Mouse (Mus musculus): Measurements from ENCODE around the gene Tmem223. TPM values are rescaled to one million over a fixed set of nuclear protein-coding genes. Genes with fewer than 3 reads are reported as not detected.

Gene Tmem223
- total RNA-seq, 4 experiments from 2014 or later, result 111 to 137 (median 123) TPM

GRCm38 (mm10) chr19:8745382-8745781 lies 25.4 kb upstream of the Tmem223 start:
- no peak for DNase-seq

- DNase-seq, result no peak
Observed at GRCm38 (mm10) chr19:8747368-8747767, 23.4 kb upstream of the Tmem223 start.

- no peak for DNase-seq
Observed at GRCm38 (mm10) chr19:8755652-8756051, 15.1 kb upstream of the Tmem223 start.

- peak; percentile 86 for DNase-seq
Observed at GRCm38 (mm10) chr19:8756635-8757387, 14.0 kb upstream of the Tmem223 start, which contains the start of gene Nxf1. Nxf1 (plus strand) TSS chr19:8757073.

GRCm38 (mm10) chr19:8757471-8757998 lies 13.3 kb upstream of the Tmem223 start:
- no peak for DNase-seq

- no peak for DNase-seq
Observed at GRCm38 (mm10) chr19:8758899-8759298, 11.9 kb upstream of the Tmem223 start.

- DNase-seq, result no peak
Observed at GRCm38 (mm10) chr19:8760757-8761156, 10.0 kb upstream of the Tmem223 start.

- no peak for DNase-seq
Observed at GRCm38 (mm10) chr19:8763276-8763675, 7.5 kb upstream of the Tmem223 start.

GRCm38 (mm10) chr19:8765562-8765961 lies 5.2 kb upstream of the Tmem223 start:
- no peak for DNase-seq

GRCm38 (mm10) chr19:8772996-8773395 lies 2.2 kb downstream of the Tmem223 start:
- no peak for DNase-seq

DNA sequence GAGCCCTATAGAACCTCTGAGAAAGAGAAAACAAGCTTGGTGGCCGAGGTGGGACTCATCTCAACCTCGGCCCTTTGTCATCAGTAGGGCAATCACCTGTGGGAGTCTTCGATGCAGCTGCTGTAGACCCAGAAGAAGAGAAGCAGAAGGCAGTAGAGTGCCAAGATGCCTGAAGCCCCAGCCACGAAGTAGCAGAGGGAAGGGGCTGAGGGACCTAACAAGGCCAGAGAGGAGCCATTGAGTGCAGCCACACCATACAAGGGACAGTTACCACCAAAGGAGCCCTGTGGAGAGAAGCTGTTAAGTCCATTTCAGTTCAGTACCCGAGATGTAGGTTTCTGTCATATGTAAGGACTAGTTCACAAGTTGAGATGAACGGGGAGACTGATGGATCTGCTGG lies 2.6 kb downstream of the Tmem223 start:
- DNase-seq, result no peak

GRCm38 (mm10) chr19:8774086-8774835 lies 3.5 kb downstream of the Tmem223 start, which contains the start of gene Tmem179b:
Tmem179b (minus strand) TSS chr19:8774467.
- peak; percentile 92 for DNase-seq

- DNase-seq, result no peak
Observed at GRCm38 (mm10) chr19:8774951-8775421, 4.2 kb downstream of the Tmem223 start.

- peak; percentile 92 for DNase-seq
Observed at GRCm38 (mm10) chr19:8786008-8786781, 15.4 kb downstream of the Tmem223 start, which contains the start of gene Taf6l. Taf6l (minus strand) TSS chr19:8786417.

- no peak for DNase-seq
Observed at GRCm38 (mm10) chr19:8788521-8788920, 17.7 kb downstream of the Tmem223 start.

GRCm38 (mm10) chr19:8789171-8789570 lies 18.4 kb downstream of the Tmem223 start:
- no peak for DNase-seq

- DNase-seq, result no peak
Observed at GRCm38 (mm10) chr19:8790171-8790570, 19.4 kb downstream of the Tmem223 start.

DNA sequence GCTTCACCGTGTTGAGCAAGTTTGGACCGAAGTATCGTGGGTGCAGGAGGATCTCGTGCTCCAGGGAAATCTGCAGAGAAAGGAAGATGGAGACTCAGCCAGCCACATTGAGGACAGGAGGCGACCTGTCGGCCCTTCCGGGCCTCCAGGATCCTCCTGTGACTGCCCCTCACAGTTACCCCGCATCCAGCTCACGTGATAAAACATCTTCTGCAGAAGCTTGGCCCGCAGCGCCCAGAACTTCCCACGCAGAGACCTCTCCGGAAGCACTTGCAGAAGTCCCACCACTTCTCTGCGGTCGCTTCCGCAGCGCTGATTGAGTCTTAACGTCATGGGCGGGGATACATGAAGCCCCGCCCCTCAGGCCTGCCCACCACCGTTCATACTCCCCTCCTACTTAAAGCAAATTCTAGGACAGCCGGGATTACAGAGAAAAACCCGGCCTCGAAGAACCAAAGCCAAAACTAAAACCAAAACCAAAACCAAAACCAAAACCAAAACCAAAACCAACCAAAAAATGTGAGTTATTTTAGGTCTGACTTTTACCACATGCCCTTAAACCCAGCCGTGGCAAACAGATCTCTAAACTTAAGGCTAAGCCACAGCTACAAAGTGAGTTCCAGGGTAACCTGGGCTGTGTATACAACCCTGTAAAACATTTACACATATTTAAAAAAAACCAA lies 27.6 kb downstream of the Tmem223 start, which contains the start of gene Polr2g:
Gene Polr2g, minus strand, starts transcription at position 314 of the 683 bp plus-strand sequence.
- DNase-seq, result peak; percentile 92

DNA sequence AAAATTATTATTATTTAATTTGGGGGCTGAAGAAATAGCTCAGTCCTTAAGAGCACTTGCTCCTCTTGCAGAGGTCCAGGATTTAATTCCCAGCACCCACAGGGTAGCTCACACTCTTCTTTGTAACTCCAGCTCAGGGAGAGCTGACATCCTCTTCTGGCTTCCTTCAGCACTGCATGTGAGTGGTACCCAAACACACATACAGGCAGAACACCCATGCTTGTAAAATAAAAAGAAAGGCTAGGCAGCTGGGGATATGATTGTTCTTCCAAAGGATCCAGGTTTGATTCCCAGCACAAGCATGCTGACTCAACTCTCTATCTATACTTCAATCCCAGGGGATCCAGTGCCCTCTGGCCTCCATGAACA lies 28.1 kb downstream of the Tmem223 start:
- DNase-seq, result no peak

- peak; percentile 97 for DNase-seq
Observed at GRCm38 (mm10) chr19:8802130-8802821, 31.5 kb downstream of the Tmem223 start, which contains the start of gene Zbtb3. Zbtb3 (plus strand) TSS chr19:8802555.

DNA sequence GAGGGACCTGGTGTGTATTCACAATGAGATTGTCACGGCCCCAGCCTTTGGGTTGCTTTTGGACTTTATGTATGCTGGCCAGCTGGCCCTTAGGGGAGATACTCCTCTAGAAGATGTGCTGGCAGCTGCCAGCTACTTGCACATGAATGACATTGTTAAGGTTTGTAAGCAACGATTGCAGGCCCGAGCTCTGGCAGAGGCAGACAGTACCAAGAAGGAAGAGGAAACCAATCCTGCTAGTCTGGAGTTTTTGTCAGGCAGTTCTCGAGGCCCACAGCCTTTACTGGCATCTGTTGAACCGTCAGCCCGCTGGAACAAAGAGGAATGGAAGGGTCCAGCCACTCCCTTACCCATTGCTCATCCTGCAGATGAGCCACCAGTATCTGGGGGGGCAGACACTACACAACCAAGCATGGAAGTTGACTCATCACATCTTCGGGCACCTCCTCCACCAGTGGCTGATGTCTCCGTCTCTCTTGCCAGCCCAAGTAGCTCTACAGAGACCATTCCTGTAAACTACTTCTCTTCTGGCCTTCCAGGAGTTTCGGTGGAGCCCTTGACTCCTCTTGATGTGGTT lies 32.5 kb downstream of the Tmem223 start:
- DNase-seq, result no peak

Data from adrenal gland, adult 8-10 months (tissue).